Mouse (Mus musculus) layer of hippocampus, adult 2 months (tissue): ENCODE measurements at regions not wholly inside any gene's neighbourhood (a gene's known extent, or its start where the extent isn't known, plus 50 kb on each side); places are given as distances from the start of the nearest gene placed in this dataset.

ENCODE experiments used
- DNase-seq, 2 experiments: peaks; one replicate each; pipeline ENCODE4 v3.0.0; 2022; ENCODE audit warnings: low spot score in 2 of 2
- H3K27ac ChIP-seq: fragments of 200-600 bp; 2 replicates; pipeline ENCODE4 v1.8.1; 2022
- H3K4me3 ChIP-seq: fragments of 200-600 bp; 2 replicates; pipeline ENCODE4 v1.8.1; 2022; ENCODE audit warnings: mild to moderate bottlenecking
- CTCF ChIP-seq: fragments of 200-600 bp; conservative IDR thresholded peaks from 2 replicates; pipeline ENCODE4 v1.8.1; 2022; ENCODE audit warnings: antibody characterized with exemption, mild to moderate bottlenecking, moderate library complexity

DNA sequence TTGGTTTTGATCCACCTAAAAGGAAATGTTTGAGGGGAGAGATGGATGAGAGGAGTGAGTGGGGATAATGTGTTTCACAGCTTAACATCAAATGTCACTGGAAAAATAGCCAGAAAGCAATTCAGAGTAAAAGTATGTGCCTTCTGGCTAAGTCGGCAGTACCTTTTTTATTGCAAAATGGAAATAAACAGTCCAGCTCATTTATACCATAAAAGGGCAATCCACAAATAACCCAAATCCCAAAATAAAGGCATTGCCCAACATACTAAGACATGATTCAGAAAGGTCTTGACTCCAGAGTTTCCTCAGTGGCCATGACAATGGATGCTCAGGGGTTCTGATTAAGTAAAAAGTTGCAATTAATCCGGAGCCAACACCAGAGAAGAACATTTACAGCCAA, 208.0 kb upstream of the Thbs1 start:
- no peak overlapping the region for H3K27ac ChIP-seq
- no peak for TF ChIP-seq CTCF
- H3K4me3 ChIP-seq = no peak overlapping the region
- no peak for DNase-seq

DNA sequence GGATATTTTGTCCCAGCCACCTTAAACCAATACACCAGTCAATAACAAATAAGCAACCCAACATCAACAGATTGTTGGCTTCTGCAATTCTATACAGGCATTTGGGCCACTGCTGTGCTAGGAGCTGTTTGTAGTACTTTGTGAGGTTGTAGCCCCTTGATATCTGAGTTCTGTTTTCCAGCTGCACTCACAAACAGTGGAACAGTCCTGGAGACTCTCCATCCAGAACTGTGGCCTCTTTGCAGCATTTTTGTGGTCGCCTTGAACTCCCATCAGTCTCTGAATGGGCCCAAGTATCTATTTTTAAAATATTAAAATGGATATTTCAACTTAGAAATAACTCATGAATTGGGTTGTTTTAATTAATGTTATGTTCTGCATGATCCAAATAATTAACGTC, 205.2 kb upstream of the Thbs1 start:
- no peak for DNase-seq
- H3K4me3 ChIP-seq = no peak overlapping the region
- TF ChIP-seq CTCF = no peak
- no peak overlapping the region for H3K27ac ChIP-seq

DNA sequence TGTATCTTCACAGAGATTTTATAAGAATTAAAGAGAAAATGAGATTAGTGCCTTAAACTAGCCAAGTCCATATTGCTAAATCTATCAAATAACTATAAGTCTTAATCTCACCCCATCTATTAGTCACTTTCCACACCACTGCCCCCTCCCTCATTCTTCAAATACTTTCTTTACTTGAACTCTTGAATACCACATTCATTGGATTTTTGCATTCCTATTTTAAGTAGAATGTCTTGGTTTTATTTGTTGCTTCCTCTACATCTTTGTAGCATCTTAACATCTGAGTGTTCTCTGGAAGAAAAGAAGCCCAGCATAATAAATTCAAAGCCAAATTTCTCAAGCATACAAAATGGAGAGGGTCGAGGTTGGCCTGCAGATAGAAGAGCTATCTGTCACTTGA, 200.9 kb upstream of the Thbs1 start:
- Histone ChIP-seq H3K4me3 (no peak overlapping the region), H3K27ac (no peak overlapping the region)
- no peak for DNase-seq
- TF ChIP-seq CTCF = no peak

DNA sequence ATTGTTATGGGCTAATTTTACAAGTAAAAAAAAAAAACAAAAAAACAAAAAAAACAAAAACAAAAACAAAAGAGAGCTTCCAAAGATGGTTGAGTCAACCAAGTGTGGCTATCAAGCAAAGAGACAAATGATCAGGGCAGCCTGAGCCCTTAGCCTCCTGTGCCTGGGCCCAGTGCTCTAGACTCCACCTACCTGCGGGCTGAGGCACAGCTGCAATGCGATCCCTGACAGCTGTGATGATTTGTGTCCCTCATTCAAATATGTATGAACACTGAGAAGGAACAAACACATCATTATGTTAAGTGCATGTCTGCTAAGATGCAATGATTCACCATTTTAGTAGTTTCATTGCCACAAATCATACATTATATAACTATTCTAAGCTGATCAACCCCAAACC, 199.0 kb upstream of the Thbs1 start:
- H3K4me3 ChIP-seq = no peak overlapping the region
- DNase-seq = no peak
- TF ChIP-seq CTCF = peak; percentile 30; the same call in 1 of the 2 replicates
- H3K27ac ChIP-seq = no peak overlapping the region

DNA sequence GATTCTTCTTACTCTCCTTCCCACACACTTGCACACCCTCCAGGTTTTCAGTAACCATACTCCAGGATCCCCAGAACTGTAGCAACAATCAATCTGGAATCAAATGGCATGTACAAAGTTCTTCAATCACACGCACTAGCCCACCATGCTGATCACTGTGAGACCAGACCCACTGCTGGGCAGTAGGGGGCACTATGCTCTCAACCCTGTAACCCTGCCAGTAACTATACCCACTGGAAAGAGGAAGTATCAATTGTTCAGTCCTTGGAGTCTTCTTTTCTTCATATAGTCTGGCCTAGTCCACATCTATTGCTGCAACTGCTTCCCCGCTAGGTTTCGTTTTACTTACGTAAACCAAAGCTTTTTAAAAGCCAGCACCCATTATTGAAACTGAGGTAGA, 197.8 kb upstream of the Thbs1 start:
- no peak for DNase-seq
- TF ChIP-seq CTCF = peak; percentile 43
- Histone ChIP-seq H3K27ac (no peak overlapping the region), H3K4me3 (no peak overlapping the region)

DNA sequence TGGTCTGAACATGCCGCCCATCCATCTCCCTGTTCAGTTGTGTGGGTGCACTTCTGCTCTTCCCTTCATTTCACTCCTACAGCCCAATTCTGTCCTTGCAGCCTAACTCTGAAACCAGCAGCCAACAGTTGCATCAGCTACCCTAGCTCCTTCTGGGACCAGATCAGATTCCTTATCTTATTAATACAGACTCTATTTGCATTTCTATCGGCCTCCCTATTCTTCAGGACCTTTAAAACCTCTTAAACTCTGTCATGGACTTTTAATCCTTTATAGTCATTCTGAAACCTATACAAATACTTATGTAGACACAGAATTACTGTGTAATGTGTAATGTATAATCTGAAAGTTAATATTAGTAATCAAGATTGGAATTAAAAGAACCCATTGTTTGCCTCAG, 195.9 kb upstream of the Thbs1 start:
- H3K27ac ChIP-seq = no peak overlapping the region
- no peak for TF ChIP-seq CTCF
- DNase-seq = no peak
- H3K4me3 ChIP-seq = no peak overlapping the region

DNA sequence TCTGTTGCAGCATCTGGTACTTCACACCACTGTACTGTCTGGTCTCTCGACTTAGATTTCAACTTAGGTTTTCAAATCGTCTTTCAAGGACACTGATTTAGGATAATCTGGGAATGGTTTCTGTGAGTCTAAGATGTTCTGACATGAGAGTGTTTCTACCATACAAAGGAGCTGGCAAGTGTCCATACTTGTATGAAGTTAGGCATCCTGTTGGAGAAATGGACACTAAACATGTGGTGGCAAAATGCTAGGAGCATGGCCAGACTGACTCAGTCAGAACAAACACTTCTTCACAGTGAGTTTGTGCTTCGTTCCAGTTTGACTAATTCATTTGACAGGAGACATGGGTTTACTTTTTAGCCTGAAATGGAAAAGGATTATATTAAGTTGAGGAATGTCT, 194.5 kb upstream of the Thbs1 start:
- no peak overlapping the region for H3K4me3 ChIP-seq
- no peak for TF ChIP-seq CTCF
- DNase-seq = no peak
- H3K27ac ChIP-seq = no peak overlapping the region

DNA sequence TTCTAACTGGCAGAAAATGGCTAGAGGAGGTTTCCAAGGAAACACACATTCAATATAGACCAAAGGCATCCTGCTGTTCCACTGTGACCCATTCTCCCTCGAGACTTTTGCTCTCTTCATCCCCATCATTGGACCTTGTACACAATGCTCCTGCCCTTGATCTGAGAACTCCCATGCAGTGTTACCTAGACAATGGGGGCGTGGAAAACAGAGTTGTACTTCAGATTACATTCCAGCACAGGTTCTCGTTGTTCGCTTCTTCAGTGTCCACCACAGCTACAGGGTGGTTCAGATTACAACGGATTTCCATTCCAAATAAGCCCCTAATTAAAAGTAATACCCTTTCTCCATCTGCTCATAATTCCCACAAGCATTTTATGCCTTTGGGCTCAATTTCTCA, 186.8 kb upstream of the Thbs1 start:
- no peak for DNase-seq
- H3K4me3 ChIP-seq = no peak overlapping the region
- no peak overlapping the region for H3K27ac ChIP-seq
- no peak for TF ChIP-seq CTCF

DNA sequence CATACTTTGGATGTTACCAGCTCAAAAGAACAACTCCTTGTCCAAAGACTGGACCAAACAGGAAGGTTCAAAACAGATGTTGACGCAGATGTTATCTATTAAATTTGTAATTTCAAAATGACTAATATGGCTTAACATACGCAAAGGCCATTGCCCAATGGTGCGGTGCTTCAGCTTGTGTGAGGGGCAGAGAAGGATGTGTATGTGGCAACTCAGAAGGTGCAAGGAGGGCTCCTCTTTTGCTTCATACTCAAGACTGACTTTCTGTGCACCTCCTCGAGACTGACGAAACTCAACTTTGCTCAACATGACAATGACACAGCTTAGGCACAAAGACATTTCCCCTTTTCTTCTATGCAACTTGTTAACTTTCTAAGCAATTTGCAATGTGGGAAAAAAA, 186.3 kb upstream of the Thbs1 start:
- Histone ChIP-seq H3K4me3 (no peak overlapping the region), H3K27ac (no peak overlapping the region)
- no peak for TF ChIP-seq CTCF
- DNase-seq = no peak

DNA sequence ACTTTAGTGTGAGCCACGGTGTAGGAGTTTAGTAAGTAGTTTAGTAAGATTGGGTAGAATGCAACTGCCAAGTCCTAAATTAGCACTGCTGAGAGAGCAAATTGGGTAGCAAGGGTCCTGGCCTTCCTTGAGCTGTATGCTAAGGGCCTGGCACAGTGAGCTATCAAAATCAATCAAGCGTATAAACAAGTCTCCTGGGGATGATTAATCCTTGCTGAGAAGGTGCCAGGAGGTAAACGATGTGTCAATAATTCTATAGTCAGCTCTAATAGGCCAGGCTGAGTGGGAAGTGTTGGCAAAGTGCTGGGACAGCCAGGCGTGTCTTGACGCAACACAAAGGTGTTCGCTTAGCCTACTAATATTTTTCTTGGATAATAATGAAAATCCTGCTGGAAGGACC, 183.6 kb upstream of the Thbs1 start:
- Histone ChIP-seq H3K4me3 (no peak overlapping the region), H3K27ac (no peak overlapping the region)
- no peak for TF ChIP-seq CTCF
- no peak for DNase-seq

DNA sequence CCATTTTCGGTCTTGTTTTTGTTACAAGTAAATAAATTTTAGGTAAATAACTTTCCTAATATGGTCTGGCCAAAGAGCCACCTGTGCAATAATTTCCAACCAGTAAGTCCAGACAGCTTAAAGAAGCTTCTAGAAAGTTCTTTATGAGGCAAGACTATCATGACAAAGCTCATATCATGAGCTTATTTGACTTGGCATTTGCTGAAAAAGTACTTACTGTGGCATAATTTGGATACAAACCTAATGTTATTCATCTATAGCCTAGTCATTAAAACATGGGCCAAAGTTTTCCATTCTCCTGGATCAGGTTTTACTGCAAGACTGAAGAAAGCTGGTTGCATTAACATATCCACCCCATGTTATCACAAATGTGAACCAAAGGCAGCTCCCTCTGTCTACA, 182.1 kb upstream of the Thbs1 start:
- Histone ChIP-seq H3K4me3 (no peak overlapping the region), H3K27ac (no peak overlapping the region)
- TF ChIP-seq CTCF = no peak
- DNase-seq = no peak

DNA sequence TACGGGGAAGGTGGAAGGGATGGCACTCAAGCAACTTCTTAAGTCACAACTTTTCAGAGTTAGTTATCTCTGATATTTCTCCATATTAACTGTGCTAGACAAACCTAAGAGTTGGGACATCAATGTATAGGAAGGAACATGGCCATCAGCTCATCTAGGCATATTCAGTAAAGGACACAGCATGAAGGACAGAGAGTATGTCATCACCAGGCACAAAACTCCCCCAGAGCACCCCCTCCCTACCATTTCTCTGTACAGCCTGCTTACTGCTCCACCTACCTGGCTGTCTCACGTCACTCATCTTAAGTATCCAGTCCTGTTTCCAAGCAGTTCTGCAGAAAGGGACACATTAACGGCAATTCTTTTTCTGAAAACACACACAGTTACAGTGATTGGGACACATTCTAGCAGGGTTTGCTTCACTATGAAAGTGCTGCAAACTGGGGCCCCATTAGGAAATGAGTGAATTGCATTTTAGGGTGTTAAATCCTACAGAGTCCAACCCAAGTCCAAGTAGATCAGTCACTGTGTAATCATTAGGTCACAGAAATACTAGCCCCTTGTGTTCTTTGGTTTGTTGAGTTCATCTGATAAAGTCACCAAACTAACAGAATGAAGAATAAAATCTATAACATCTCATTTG, 180.7 kb upstream of the Thbs1 start:
- no peak overlapping the region for H3K27ac ChIP-seq
- H3K4me3 ChIP-seq = no peak overlapping the region
- no peak for DNase-seq
- TF ChIP-seq CTCF = no peak

DNA sequence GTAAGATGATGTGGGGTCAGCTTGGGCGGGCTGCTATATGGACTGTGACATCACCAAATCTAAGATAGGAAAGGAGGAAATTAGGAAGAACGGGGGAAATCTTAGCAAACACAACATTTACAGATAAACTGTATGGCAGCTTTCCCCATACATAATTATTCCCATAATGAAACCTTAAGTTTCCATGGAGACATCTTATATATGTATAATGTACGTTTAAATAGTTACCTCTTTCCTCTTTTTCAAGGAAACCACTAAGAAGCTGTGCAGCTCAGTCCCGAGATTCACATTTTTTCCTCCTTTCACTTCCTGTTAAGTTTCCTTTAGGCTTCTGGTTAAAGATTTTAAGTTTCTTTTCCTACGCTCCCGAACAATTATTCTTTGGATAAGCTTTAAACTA, 175.1 kb upstream of the Thbs1 start:
- DNase-seq = no peak
- TF ChIP-seq CTCF = no peak
- Histone ChIP-seq H3K4me3 (no peak overlapping the region), H3K27ac (no peak overlapping the region)

DNA sequence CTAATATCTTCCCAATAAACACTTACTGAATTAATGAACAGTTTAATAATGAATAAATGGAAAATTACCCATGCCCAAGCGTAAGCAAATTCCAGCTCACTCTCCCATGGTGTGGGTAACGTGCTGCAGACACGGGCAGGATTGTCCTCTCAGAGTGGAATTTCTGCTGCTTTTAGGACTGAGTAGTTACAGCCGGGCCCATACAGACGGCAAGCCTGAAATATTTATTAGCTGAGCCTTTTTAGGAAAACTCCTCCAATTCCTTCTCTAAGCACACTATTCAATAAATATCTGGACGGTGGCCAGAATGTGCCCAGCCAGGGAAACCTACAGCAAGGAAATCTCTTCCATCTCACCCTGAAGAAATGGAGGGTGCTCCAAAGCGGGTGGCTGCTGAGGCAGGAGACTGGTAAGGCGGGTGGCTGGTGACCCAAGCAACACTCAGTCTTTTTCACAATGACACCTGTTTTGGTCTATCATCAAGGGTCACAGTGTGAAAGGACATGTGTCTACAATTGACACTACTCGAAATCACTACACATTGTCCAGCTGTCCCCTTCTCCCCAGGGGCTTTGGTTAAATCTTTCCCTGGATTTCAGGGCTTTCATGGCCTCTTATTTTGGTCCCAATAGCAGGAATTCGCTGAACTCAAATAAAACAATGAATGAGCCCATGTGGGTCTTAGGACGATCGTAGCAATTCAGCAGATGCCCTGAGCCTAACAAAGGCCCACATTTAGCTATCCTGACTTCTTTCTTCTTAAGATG, 173.2 kb upstream of the Thbs1 start:
- Histone ChIP-seq H3K27ac (no peak overlapping the region), H3K4me3 (no peak overlapping the region)
- no peak for DNase-seq
- no peak for TF ChIP-seq CTCF
